Mouse (Mus musculus) heart, adult 2 months (tissue): Measurements from ENCODE around the gene Fam72a.

Source experiments
- EP300 ChIP-seq: fragments of 200-500 bp; IDR thresholded peaks from 2 replicates; pipeline ENCODE4 v1.6.1; 2011; ENCODE audit warnings: low read depth, low read length, control low read depth; ENCODE audit not compliant: insufficient read depth
- POLR2A ChIP-seq: fragments of 200-500 bp; IDR thresholded peaks from 2 replicates; pipeline ENCODE4 v1.6.1; 2011; ENCODE audit warnings: mild to moderate bottlenecking, low read depth, low read length, control low read depth; ENCODE audit not compliant: insufficient read depth

- TF ChIP-seq EP300, result peak; percentile 98
- no peak for TF ChIP-seq POLR2A
Measured at GRCm38 (mm10) chr1:131555042-131555812, 27.5 kb downstream of the Fam72a start.
